Mouse (Mus musculus): ENCODE measurements around the gene Klhdc4. TPM values are rescaled to one million over a fixed set of nuclear protein-coding genes. Genes with fewer than 3 reads are reported as not detected.

The Klhdc4 gene
- 10 to 100 TPM; 14.4 to 16.0 TPM for total RNA-seq (2021)

DNA sequence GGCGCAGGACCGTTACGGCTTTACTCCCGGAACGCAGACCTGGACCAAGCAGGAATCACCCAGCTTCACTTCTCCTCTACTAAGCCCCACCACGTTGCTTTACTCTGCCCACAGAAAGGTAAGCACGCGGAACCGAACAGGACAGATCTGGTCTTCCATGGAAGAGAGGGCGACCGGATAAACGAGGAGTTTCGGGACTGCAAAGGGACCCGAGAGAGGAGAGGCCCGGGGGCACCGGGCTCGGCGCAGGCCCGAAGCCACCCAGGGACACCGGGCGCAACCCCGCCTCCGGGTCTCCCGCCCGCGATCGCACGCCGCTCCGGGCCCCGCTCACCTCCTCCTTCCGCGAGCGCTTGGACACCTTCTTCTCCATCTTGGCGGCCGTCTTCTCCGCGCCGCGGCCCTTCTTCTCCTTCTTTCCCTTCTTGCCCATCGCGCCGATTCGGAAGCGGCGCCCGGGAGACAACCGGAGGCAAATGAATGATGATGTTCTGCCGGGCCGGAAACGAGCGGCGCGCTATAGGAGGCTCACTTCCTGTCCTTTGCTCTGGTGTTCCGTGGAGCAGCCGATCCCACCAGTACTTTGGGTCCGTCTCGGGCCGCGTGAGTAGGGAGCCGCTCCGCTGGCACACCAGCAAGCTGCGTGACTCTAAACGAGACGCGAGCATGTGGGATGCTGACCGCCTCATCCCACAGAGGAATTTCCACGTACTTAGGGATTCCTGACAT lies at the start of gene Klhdc4:
Klhdc4 (minus strand) TSS at position 522 of the 729 bp plus-strand sequence.
- intact Hi-C loops (cut with DNase I), result no loop called here
- peak; percentile 90 to 92 for DNase-seq

DNA sequence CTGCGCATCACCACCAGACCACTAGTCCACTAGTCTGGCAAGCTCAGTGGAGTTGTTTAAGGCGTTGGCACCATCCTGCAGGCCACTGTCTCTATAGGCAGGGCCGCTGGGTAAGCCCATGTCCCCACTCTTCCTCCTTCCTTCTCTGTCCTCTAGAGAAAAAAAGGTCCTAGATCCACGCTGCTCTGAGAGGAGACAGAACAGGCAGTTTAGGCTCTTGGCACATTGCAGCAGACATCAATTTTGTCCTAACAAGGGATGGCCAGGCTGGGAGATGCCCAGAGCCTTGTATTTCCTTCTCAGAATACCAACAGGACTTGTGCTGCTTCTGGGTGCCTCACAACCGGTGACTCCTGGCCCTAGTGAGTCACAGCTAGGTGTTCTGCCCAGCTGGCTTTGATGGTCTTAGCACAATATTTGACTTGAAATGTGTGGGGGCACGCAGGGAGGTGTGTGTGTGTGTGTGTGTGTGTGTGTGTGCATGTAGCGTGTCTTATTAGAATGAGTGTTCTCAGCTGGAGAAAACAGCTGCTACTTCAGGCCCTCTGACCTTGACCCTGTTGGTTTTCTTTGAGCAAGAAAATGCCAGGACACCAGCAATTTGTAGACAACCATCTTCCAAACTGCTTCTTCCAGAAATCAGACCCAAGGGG lies 48.6 kb upstream of the Klhdc4 start:
- intact Hi-C loops (cut with DNase I), result no loop called here
- DNase-seq, result no peak

DNA sequence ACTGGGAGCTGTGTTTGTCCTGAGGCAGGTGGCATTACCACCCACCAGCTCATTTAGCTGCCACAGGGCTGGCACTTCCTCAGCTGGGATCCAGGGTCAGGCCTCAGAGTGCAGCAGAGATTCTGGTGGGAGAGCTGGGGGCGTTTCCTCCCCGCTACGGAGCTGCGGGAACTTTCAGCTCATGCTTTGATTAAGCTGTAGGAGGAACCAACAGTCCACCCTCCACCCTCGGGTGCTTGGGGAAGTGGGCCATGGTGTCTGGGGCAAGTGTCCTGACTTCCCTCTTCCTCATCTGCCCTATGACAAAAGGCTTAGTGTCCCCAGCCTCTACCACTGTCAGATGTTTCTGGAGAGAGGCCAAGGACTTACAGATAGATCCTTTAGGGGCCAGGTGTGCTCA lies 47.8 kb upstream of the Klhdc4 start:
- intact Hi-C loops (cut with DNase I), result no loop called here
- DNase-seq, result no peak

DNA sequence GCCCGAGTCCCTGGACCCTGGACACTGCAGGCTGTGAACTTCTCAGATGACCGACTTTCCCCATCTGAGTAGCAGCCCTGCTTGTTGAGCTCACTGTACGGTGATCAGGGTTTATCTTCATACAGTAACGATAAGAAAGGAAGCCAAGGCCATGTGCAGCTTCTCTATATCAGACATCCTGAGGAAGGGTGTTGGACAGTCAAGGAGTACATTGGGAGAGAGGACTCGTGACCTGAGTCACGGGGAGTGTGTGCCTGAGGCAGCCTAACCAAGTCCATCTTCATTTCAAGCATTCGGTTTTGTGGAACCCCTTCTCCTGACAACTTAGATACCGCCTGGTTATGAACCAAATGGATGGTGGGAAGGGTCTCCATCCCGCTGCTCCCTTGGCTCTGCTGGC lies 46.1 kb upstream of the Klhdc4 start:
- intact Hi-C loops (cut with DNase I), result no loop called here
- DNase-seq, result no peak

DNA sequence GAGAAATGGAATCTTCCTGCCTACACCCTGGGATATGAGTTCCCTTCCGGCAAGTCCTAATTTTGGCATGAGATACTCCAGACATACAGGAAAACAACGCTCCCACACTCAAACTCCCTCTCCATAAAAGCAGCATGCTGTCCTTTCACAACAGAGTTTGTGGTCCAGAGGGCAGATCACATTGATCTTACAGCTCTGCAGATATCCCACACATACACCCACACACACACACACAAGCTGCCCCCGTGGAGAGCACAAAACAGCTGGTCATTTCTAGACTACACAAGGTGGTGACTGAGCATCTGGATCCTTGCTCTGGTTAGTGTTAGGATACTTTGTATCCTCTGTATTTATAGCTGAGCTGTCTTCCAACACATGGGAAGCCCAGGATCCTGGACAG lies 45.7 kb upstream of the Klhdc4 start:
- no peak for DNase-seq
- intact Hi-C loops (cut with DNase I), result no loop called here

DNA sequence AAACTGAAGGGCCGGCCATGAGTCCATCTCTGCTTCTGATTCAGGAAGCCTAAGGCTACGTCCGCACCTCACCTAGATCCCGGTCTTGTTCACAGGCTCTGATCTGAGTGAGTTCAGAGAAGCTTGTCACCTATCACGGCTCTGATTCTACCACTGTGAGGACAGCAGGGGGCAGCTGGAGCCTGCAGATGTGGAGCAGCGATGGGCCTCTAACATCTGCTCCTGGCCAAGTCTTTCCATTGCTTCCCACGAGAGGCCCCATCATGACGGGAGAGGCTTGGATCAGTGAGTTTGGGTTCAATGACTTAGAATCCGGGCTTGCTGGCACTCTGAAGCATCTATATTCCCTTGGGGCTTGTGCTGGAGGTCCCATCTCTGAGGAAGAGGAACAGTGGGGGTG lies 44.7 kb upstream of the Klhdc4 start:
- peak; percentile 79 to 81 for DNase-seq
- intact Hi-C loops (cut with DNase I), result loop anchor here (1.0 kb wide), 2 partner anchors 35 to 51 kb away; no protein-coding TSS in a partner anchor

DNA sequence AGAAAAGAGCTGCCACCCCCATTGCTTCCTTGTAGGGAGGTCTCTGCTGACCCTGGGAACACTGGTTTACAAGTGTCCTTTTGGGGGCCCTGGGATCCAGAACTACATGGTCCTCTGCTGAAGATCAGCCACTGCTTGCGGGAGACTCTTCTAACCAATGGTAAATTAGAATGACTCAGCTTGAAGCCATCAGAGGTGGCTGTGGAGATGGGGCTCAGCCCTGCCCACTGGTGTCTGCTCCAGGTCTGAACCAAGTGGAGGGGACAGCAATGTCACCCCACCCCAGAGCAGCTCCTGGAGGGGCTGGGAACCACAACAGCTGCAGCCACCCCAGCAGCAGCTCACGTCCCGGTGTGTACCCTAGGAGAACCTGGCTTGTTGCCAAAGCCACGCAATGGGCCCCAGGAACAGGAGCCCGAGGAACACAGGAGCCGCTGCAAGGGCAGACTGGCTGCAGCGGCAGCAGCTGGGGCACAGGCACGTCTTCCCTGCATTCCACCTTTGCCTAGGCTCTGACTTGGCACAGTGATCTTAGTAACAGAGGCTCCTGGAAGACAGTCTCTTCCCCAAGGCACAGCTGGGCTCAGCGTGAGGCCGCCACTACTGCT lies 42.6 kb upstream of the Klhdc4 start:
- DNase-seq, result no peak
- intact Hi-C loops (cut with DNase I), result no loop called here

DNA sequence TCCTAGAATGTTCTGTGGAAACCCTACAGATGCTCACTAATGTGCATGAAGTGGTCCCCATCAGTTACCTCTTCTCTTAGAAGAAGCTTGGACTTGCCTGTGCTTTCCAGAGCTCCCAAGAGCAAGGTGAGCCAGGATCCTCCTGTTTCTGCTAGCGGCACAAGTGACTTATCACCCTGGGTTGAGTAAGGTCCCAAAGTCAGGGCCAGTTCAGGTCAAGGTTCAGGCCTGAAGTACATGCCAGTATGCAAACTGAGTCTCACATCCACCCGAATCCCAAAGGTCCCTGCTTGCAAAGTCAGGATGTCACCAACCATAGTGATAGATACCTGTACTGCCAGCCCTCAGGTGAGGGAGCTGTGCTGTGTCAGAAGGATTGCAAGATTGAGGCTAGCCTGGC lies 40.8 kb upstream of the Klhdc4 start:
- intact Hi-C loops (cut with DNase I), result no loop called here
- DNase-seq, result no peak

DNA sequence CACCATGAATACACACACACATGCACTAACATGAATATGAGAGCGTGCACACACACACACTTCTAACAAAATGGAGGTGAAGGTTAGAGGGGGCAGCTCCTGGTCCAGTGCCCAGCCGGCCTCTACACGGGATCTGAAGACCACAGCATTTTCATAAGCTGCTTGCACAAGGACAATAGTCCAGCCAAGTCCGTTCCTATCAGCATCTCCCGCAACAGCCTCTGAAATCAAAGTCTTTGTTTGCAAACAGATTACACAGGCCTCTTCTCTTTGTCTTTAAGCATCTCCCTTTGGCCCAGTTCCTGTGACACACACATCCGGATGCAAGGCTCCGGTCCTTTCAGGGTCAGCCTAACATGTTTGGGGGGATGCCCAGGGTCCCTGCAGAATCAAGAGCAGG lies 39.5 kb upstream of the Klhdc4 start:
- intact Hi-C loops (cut with DNase I), result no loop called here
- DNase-seq, result no peak

DNA sequence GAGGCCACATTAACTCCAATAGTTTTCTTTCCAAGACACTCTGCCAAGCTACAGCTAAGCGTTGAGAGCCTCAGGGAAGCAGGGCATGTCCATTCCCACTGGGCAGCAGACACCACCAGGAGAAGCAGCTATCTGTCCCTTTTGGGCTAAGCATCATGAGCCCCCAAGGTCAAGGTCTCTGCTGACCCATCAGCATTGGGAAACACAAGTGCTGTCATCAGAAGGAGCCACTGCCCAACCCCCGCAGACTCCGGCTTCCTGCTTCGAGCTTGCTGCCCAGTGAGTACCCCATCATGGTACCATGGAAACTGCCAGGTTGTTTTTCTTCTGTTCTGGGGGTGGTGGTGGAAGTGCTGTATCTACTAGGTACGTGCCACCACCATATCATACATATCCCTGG lies 38.8 kb upstream of the Klhdc4 start:
- no peak for DNase-seq
- intact Hi-C loops (cut with DNase I), result no loop called here

DNA sequence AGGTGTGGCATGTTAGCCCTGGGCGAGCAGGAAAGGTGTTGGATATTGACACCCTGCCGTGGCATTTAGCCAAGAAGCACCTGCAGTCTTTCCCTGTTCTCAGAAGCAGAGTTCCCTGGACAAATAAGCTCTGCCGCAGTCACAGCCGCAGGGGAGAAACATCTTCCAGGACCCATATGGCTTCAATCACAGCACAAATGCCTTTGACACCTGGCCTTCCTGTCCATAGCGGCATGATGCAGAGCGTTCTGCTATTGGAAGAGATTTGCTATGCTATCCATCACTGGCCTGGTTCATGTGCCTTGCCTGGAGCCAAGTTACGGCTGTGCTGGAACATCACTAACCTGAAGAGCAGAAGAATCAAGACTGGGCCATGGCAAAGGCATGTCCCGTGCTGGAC lies 36.0 kb upstream of the Klhdc4 start:
- intact Hi-C loops (cut with DNase I), result no loop called here
- DNase-seq, result no peak

DNA sequence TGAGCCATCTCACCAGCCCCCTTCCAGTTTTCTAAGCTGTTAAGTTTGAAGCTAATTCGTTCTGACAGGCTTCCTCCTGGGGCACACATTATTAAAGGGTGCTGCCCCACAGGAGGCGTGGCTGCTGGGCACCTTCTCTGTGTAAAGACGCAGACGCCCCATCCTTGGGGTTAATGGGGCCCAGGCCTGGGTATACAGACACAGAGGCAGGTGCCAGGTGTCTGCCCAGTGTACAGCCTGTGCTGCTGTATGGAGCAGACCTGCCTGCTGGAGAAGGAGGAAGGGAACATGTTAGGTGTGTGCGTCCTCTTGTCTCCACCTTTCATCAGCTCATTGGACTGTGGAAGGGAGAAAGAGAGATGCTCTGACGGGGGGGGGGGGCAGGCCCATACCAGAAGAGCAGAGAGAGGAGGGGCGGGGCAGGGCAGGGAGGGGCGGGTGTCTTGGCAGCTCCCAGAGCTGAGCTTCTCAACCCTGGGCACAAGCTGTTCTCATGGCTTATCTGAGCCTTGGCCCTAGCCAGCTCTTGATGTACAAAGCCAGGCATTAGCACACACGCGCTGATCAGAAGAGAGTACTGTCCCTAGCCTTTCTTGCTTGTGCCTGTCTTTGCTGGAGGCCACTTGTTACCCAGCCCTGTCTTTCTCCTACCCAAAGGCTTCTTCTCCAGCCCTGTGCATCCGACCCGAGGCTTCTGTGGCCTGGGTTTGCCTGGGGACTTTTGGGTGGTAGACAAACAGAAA lies 32.6 kb upstream of the Klhdc4 start:
- intact Hi-C loops (cut with DNase I), result no loop called here
- peak in 1 of 2 experiments; percentile 45 for DNase-seq

DNA sequence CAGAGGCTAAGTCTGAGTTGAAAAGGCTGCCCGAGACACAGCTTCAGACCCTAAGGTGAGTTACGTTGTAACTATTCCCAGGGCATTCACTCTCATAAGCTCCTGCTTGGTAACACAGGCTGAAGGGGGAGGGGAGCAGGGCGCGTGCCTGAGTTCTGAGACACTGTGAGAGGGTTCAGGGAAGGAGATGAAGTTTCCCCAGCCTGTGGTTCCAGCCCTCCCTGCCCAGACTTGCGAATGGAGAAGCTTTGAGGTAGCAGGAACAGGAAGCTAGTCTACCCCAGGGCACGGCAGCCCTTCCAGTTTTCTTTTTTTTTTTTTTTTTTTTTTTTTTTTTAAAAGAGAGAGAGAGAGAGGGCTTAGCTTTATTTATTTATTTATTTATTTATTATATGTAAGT lies 31.9 kb upstream of the Klhdc4 start:
- intact Hi-C loops (cut with DNase I), result no loop called here
- DNase-seq, result no peak

DNA sequence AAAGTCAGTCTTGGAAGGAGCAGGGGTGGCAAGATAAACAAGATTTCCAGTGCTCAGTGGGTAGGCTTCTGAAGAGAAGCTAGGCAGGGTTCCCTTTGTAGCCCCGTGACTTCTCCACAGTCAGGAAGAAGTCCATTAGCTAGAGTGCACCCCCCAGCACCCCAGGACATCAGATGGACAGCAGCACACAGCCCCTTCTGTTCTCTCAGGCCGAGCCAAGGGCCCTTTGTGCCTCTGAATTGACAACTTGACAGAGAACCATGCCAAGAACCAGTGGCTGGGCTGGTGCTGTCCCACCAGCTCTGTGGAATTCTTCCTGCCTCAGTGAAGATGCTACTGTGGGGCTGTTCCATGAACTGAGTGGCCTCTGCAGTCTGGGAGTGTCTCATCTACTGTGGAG lies 28.4 kb upstream of the Klhdc4 start:
- intact Hi-C loops (cut with DNase I), result no loop called here
- no peak for DNase-seq

DNA sequence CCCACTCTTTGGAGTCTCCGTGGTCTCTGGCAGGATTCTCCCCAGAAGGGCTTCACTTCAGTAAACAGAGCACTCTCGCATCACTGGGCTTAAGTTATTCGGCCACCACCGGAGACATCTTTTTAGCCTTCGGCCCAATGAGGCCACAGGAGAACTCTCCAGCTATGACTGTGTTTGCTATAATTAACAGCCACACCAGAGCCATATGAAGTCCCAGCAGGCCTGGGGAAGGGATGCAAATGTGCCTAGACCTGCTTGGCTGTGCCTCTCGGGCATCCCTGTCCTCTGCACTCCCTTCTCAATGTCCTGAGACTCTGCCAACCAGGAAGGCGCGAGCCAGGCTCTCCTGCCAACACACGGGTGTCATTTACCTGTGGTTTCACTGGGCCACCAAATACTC lies 28.0 kb upstream of the Klhdc4 start:
- DNase-seq, result no peak
- intact Hi-C loops (cut with DNase I), result no loop called here

DNA sequence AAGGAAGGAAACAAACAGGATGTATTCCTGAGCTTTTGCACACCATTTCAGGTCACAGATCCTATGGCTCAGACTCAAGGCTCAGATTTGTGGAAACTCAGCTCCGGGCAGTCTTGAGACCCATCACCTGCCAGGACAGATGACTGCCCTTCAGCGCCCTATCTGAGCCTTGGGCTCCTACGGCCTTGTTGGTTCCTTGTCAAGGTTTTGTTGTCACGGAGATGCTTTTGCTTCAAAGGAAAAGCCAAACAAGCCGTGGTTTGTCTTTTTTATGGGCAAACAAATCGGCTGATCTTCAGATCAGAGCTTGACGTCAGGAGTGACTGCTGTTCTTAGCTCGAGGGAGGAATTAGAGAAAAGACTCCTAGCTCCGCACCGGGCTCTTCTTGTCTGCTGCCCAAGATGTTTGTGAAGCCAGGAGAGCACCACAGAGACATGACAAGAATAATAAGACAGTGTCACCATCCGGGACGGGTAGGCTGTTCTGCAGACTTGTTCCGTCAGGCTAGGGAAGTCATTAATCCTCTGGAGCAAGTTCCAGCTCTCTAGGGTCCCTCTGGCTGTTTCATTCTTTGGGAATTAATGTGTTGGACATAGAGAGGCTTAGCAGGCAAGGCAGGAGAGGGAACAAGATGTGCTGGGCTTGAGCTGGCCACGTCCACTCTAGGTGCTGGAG lies 26.8 kb upstream of the Klhdc4 start:
- no peak for DNase-seq
- intact Hi-C loops (cut with DNase I), result no loop called here

DNA sequence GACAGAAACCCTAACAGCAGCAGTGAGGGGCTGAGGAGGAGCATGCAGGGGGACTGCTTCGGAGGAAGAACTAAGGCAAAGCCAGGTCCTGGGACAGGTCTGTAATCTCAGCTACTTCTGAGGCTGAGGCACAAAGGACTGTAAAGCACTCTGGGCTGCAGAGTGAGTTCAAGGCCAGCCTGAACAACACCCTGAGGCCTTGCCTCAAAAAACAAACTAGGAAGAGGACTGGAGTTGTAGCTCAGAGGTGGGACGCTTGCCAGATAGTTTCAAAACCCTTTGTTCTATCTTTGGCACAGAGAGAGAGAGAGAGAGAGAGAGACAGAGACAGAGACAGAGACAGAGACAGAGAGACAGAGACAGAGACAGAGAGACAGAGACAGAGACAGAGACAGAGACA lies 24.2 kb upstream of the Klhdc4 start:
- intact Hi-C loops (cut with DNase I), result no loop called here
- DNase-seq, result no peak

DNA sequence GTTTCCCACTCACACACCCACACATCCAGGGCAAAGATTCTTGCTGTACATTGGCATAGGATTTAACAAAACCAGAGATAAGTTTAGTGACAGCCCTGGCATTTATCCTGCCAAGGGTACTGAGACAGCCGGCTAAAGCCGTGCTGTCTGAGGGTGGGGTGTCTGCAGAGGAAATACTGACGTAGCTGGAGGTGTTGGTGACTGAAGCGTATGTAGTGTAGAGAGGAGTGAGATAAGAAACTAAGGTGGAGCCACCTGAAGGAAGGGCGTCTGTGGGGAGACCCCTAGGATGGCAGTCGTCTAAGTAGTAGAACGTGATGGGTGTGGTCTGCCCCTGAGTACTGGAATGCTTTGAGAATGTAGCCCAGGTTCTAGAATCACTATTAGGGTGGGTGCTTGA lies 23.1 kb upstream of the Klhdc4 start:
- DNase-seq, result no peak
- intact Hi-C loops (cut with DNase I), result no loop called here

DNA sequence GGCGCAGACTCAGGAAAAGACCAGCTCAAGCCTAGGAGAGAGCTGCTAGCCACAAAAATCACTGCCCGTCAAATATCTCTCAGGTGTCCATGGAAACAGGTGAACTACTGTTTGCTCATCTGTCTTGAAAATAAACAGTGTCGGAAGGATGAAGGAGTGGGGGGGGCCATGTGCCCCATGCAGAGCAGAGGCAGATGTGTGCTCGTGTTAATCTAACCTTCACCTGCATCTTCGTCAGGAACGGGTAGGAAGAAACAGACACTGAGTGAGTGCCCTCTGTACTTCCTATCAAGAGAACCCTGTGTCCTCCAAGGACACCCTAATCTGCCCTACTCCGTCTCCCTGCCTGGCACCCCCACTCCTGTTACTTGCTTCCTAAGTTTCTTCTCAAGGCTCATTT lies 22.3 kb upstream of the Klhdc4 start:
- DNase-seq, result no peak

DNA sequence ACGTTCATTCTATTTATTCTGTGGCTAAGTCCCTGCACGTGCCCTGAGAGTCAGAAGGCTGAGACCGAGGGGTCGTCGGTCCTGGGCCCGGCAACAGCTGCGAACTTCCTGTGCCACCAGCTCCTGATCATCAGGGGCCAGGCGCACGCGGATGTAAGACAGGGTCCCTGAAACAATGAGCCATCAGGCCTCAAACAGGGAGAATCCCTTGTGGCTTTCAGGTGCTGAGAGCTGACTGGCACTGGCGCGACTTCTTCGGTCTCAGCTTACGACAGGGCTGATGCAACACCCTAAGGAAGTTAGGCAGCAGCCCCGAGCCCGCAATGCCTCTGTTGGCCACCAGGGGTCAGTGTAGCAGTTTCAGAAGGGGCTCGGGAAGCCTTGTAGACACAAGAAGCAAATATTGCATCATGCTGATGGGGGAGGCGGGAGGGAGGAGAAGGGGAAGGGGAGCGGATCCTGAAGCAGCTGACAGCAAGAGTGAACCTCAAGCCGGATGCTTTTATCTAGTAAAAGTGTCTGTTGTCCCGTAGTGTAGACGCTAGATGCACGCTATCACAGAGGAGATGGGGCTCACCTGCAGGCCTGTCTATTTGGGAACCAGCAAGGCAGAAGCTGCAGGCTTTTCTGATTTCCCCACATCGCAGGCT lies 21.6 kb upstream of the Klhdc4 start:
- peak; percentile 95 to 98 for DNase-seq
- intact Hi-C loops (cut with DNase I), result loop anchor here (1.0 to 2.0 kb wide), 2 partner anchors 58 to 74 kb away; no protein-coding TSS in a partner anchor

More for the DNA sequence above, 22.3 kb upstream of the Klhdc4 start:
- intact Hi-C loops (cut with DNase I), result loop anchor here (2.0 kb wide), 1 partner anchor 73 kb away; no protein-coding TSS in a partner anchor

Data from heart, postnatal 10 days (tissue).